Mouse (Mus musculus): ENCODE results near the gene Kmt2a.

DNA sequence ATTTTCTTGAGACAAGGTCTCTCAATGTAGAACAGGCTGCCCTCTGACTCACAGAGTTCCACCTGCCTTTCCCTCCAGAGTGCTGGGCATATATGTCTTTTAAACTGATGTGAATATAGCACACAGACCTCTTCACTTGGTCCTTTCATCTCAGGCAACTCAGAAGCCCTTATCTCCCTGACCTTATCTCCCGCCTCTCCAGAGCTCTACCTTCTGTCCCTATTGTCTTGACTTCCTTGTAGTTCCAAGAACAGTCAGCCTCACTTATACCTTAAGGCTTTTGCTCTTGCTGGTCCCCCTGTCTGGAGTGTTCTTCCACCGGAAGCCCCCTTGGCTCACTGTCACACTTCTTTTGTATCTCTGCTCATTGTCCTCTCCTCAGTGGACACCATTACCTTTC lies 9.0 kb upstream of the Kmt2a start:
- TF ChIP-seq POLR2A (IDR thresholded peaks at IDR 0.05; ENCODE audit: low read depth, low read length) = no peak
- TF ChIP-seq CTCF (conservative IDR thresholded peaks at IDR 0.05; ENCODE audit: insufficient read depth, insufficient read length, low read depth, low read length) = no peak
